Mouse (Mus musculus) embryo, embryonic 10.5 days (tissue): ENCODE results near the gene Avpi1.

Experiments
- DNase-seq: peaks from one replicate; pipeline ENCODE4 v3.0.0-alpha.2; 2015; ENCODE audit warnings: low spot score

Avpi1 gene

GRCm38 (mm10) chr19:42144541-42145167 is 15.8 kb upstream of the Avpi1 start:
- peak; percentile 90 for DNase-seq

GRCm38 (mm10) chr19:42144067-42144466 is 15.2 kb upstream of the Avpi1 start:
- no peak for DNase-seq

- no peak for DNase-seq
These were observed 13.9 kb upstream of the Avpi1 start for GRCm38 (mm10) chr19:42142757-42143156.

GRCm38 (mm10) chr19:42141998-42142397 is 13.1 kb upstream of the Avpi1 start:
- DNase-seq = no peak

GRCm38 (mm10) chr19:42139724-42140517 is 11.1 kb upstream of the Avpi1 start:
- DNase-seq = no peak

- DNase-seq = no peak
These were observed 9.8 kb upstream of the Avpi1 start for GRCm38 (mm10) chr19:42138517-42139285.

- DNase-seq = no peak
These were observed 8.4 kb upstream of the Avpi1 start for GRCm38 (mm10) chr19:42137167-42137672.

GRCm38 (mm10) chr19:42136126-42136525 is 7.3 kb upstream of the Avpi1 start:
- no peak for DNase-seq

GRCm38 (mm10) chr19:42135070-42135469 is 6.2 kb upstream of the Avpi1 start:
- no peak for DNase-seq

GRCm38 (mm10) chr19:42131101-42131500 is 2.2 kb upstream of the Avpi1 start:
- DNase-seq = no peak

GRCm38 (mm10) chr19:42130294-42130606 is 1.4 kb upstream of the Avpi1 start:
- no peak for DNase-seq

GRCm38 (mm10) chr19:42129509-42130293 is 842 bp upstream of the Avpi1 start:
- peak; percentile 21 for DNase-seq

- DNase-seq = no peak
These were observed 663 bp downstream of the Avpi1 start for GRCm38 (mm10) chr19:42128052-42128740.

GRCm38 (mm10) chr19:42127024-42127423 is 1.8 kb downstream of the Avpi1 start:
- DNase-seq = no peak

- no peak for DNase-seq
These were observed 2.6 kb downstream of the Avpi1 start for GRCm38 (mm10) chr19:42126219-42126605.

GRCm38 (mm10) chr19:42125501-42126218 is 3.2 kb downstream of the Avpi1 start:
- no peak for DNase-seq

- DNase-seq = no peak
These were observed 4.2 kb downstream of the Avpi1 start for GRCm38 (mm10) chr19:42124684-42125083.

GRCm38 (mm10) chr19:42120451-42120850 is 8.4 kb downstream of the Avpi1 start:
- no peak for DNase-seq

GRCm38 (mm10) chr19:42118596-42118995 is 10.3 kb downstream of the Avpi1 start:
- no peak for DNase-seq

GRCm38 (mm10) chr19:42118142-42118541 is 10.7 kb downstream of the Avpi1 start:
- DNase-seq = no peak
